Mouse (Mus musculus) heart, embryonic 11.5 days (tissue): ENCODE data around the gene Tead3. TPM values are rescaled to one million over a fixed set of nuclear protein-coding genes. Genes with fewer than 3 reads are reported as not detected.
A peak's percentile ranks its signal among the peaks of the same experiment; 100 is the strongest.
"Not testable (repeated sequence)": the region's sequence is repeated elsewhere in the genome, so short reads cannot be mapped to it uniquely, and the experiment has no call there.

Experiments
- ATAC-seq: fragments of 200-750 bp; cut with Nextera tagmentation; replicated peaks from 2 replicates; pipeline ENCODE4 v1.8.0; 2017; ENCODE audit warnings: moderate library complexity; ENCODE audit not compliant: insufficient number of reproducible peaks, low FRiP score, low TSS enrichment
- H3K27ac ChIP-seq: fragments of 300-500 bp; sonication (generic); 2 replicates; pipeline ENCODE4 v1.5.1; 2014; ENCODE audit warnings: mild to moderate bottlenecking, low read depth, low read length
- H3K27me3 ChIP-seq: fragments of 300-500 bp; sonication (generic); 2 replicates; pipeline ENCODE4 v1.6.1; 2014; ENCODE audit warnings: mild to moderate bottlenecking, low read length, mixed read lengths; ENCODE audit not compliant: control insufficient read depth, insufficient read depth
- H3K36me3 ChIP-seq: fragments of 300-500 bp; sonication (generic); 2 replicates; pipeline ENCODE4 v1.6.1; 2014; ENCODE audit warnings: mild to moderate bottlenecking, low read length, moderate library complexity, mixed read lengths; ENCODE audit not compliant: control insufficient read depth, insufficient read depth
- H3K4me1 ChIP-seq: fragments of 300-500 bp; sonication (generic); 2 replicates; pipeline ENCODE4 v1.6.1; 2014; ENCODE audit warnings: low read length; ENCODE audit not compliant: control insufficient read depth, insufficient read depth
- H3K4me2 ChIP-seq: fragments of 300-500 bp; sonication (generic); 2 replicates; pipeline ENCODE4 v1.6.1; 2014; ENCODE audit warnings: mild to moderate bottlenecking, moderate library complexity
- H3K4me3 ChIP-seq: fragments of 300-500 bp; sonication (generic); 2 replicates; pipeline ENCODE4 v1.5.1; 2014; ENCODE audit warnings: low read depth, low read length
- H3K9ac ChIP-seq: fragments of 300-500 bp; sonication (generic); 2 replicates; pipeline ENCODE4 v1.6.1; 2014; ENCODE audit warnings: mild to moderate bottlenecking, low read depth, low read length, moderate library complexity
- H3K9me3 ChIP-seq: fragments of 300-500 bp; sonication (generic); replicated peaks from 2 replicates; pipeline ENCODE4 v1.6.1; 2016; ENCODE audit warnings: low read length; ENCODE audit not compliant: control insufficient read depth
- WGBS: fragments of 180-500 bp; shearing (Covaris S2); extraction: QIAGEN DNeasy Blood & Tissue Kit; methylation state at CpG from one replicate; pipeline ENCODE4 v1.1.7; 2014; ENCODE audit not compliant: insufficient replicate concordance; 5-methylcytosine and 5-hydroxymethylcytosine counted together
- polyA plus RNA-seq: library from polyadenylated mRNA; unstranded; fragments of >200 nt; fragmentation: Nextera tagmentation; extraction: Ambion mirVana; gene quantifications from 2 replicates; pipeline ENCODE4 v1.2.1, GENCODE M21; 2014

Gene Tead3
- polyA plus RNA-seq, 1 experiment from 2014 or later: 7.5 TPM

GRCm38 (mm10) chr17:28330232-28330546, 20.4 kb downstream of the Tead3 start:
- peak overlapping the region; percentile 100 for H3K9ac ChIP-seq
- peak overlapping the region; percentile 97 for H3K4me3 ChIP-seq
- peaks cover 17% of the 10 kb centered on the region for H3K36me3 ChIP-seq
- no peaks in the 10 kb centered on the region for H3K9me3 ChIP-seq
- H3K4me2 ChIP-seq: peak overlapping the region; percentile 96
- ATAC-seq: no peak
- H3K4me1 ChIP-seq: peaks cover 38% of the 10 kb centered on the region
- 46% methylated on average over 2 of the region's 2 CpGs for WGBS
- H3K27me3 ChIP-seq: no peaks in the 10 kb centered on the region
- no peak overlapping the region for H3K27ac ChIP-seq

- peak overlapping the region; percentile 100 for H3K9ac ChIP-seq
- peaks cover 38% of the 10 kb centered on the region for H3K4me1 ChIP-seq
- peak overlapping the region; percentile 98 for H3K27ac ChIP-seq
- H3K27me3 ChIP-seq: no peaks in the 10 kb centered on the region
- peak overlapping the region; percentile 97 for H3K4me3 ChIP-seq
- peaks cover 17% of the 10 kb centered on the region for H3K36me3 ChIP-seq
- no peaks in the 10 kb centered on the region for H3K9me3 ChIP-seq
- ATAC-seq: no peak
- peak overlapping the region; percentile 96 for H3K4me2 ChIP-seq
- WGBS: 8% methylated on average over 4 of the region's 4 CpGs
Measured at GRCm38 (mm10) chr17:28329503-28330231, 20.9 kb downstream of the Tead3 start.

DNA sequence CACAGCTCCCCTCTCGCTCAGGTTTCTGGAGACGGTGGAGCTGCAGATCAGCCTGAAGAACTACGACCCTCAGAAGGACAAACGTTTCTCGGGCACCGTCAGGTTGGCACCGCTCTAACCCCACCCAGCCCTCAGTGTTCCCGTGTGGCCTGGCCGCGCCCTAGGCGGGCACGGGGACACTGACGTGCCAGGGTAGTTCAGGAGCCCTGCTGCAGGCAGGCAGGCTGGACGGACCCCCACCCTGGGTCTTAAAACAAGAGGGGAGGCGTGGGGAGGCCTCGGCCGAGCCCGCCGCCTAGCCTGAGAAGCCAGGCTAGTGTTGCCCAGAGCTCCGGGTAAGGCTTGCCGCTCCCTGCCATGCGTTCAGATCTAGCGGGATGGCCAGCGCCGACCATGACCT, 21.7 kb downstream of the Tead3 start:
- under 1% methylated on average over 25 of the region's 25 CpGs for WGBS
- peak overlapping the region; percentile 97 for H3K4me3 ChIP-seq
- H3K27ac ChIP-seq: peak overlapping the region; percentile 98
- 0 out of 2 replicates have a peak, but pooled peaks have one; percentile 2 for ATAC-seq
- peak overlapping the region; percentile 96 for H3K4me2 ChIP-seq
- H3K36me3 ChIP-seq: peaks cover 21% of the 10 kb centered on the region
- H3K9me3 ChIP-seq: no peaks in the 10 kb centered on the region
- peaks cover 34% of the 10 kb centered on the region for H3K4me1 ChIP-seq
- H3K27me3 ChIP-seq: no peaks in the 10 kb centered on the region
- H3K9ac ChIP-seq: peak overlapping the region; percentile 100

GRCm38 (mm10) chr17:28328366-28328928, 22.2 kb downstream of the Tead3 start, which contains the start of gene Rpl10a:
Rpl10a (plus strand) TSS chr17:28328471.
- Histone ChIP-seq H3K9ac (peak within 1 kb of the TSS; percentile 100), H3K4me1 (peaks cover 30% of the 10 kb centered on the region), H3K36me3 (peaks cover 21% of the 10 kb centered on the region), H3K4me2 (peak within 1 kb of the TSS; percentile 96), H3K4me3 (peak within 1 kb of the TSS; percentile 97), H3K27me3 (no peaks in the 10 kb centered on the region), H3K9me3 (no peaks in the 10 kb centered on the region), H3K27ac (peak within 1 kb of the TSS; percentile 98)
- under 1% methylated on average over 63 of the region's 67 CpGs for WGBS
- peak; percentile 79 for ATAC-seq

GRCm38 (mm10) chr17:28327673-28328325, 22.8 kb downstream of the Tead3 start:
- H3K36me3 ChIP-seq: peaks cover 18% of the 10 kb centered on the region
- peak overlapping the region; percentile 98 for H3K27ac ChIP-seq
- H3K4me1 ChIP-seq: peaks cover 23% of the 10 kb centered on the region

DNA sequence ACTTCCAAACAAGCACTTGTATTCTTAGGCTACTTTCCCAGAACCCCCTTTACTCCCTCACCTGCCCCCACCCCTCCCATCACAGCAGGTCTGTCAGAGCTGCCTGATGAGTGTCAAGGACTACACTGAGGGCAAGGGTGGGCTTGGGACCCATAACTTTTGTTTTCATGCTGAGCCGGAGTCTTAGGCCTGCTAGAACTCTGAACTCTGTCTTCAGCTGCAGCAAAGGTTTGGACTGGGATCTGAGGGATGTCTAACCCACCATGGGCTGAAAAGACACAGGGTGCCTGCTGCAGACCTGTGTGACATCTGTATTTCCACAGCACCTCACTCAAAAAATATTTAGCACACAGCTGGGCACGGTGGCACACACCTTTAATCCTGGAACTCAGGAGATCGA, 23.7 kb downstream of the Tead3 start:
- peaks cover 16% of the 10 kb centered on the region for H3K36me3 ChIP-seq
- no peak for ATAC-seq
- H3K9ac ChIP-seq: peak overlapping the region; percentile 68; the same call in 1 of the 2 replicates
- 80% methylated on average over 3 of the region's 3 CpGs for WGBS
- no peak overlapping the region for H3K27ac ChIP-seq
- peaks cover 18% of the 10 kb centered on the region for H3K4me1 ChIP-seq
- H3K27me3 ChIP-seq: no peaks in the 10 kb centered on the region
- no peak overlapping the region for H3K4me3 ChIP-seq
- H3K4me2 ChIP-seq: no peak overlapping the region
- H3K9me3 ChIP-seq: no peaks in the 10 kb centered on the region

More at GRCm38 (mm10) chr17:28327673-28328325, 22.8 kb downstream of the Tead3 start:
- peak overlapping the region; percentile 97 for H3K4me3 ChIP-seq
- H3K9me3 ChIP-seq: no peaks in the 10 kb centered on the region
- WGBS: 10% methylated on average over 22 of the region's 22 CpGs
- peak overlapping the region; percentile 96 for H3K4me2 ChIP-seq
- peak overlapping the region; percentile 68 for H3K9ac ChIP-seq
- no peaks in the 10 kb centered on the region for H3K27me3 ChIP-seq
- ATAC-seq: peak; percentile 24; the same call in 1 of the 2 replicates

DNA sequence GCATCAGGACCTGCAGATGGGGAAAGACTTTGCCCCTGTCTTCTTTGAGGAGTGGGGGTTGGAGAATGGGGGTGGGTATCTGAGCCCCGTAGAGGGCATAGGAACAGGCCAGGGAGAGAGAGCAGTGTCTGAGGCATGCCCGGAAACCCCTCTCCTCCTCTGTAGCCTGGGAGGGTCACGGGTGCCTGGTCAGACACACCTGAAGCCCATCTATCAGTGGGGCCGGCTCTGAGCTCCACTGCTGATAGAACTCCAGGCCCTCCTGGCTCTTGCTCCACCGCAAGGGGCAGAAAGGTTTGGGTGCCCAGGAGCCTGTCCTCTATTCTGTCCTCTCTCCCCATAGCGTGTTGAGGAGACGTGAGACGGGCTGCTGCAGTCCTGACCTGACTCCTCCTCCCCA, 24.9 kb downstream of the Tead3 start:
- no peak for ATAC-seq
- no peaks in the 10 kb centered on the region for H3K9me3 ChIP-seq
- no peaks in the 10 kb centered on the region for H3K27me3 ChIP-seq
- H3K36me3 ChIP-seq: peaks cover 13% of the 10 kb centered on the region
- no peak overlapping the region for H3K4me3 ChIP-seq
- H3K4me1 ChIP-seq: peaks cover 12% of the 10 kb centered on the region
- H3K4me2 ChIP-seq: no peak overlapping the region
- no peak overlapping the region for H3K9ac ChIP-seq
- no peak overlapping the region for H3K27ac ChIP-seq
- 89% methylated on average over 8 of the region's 8 CpGs for WGBS

GRCm38 (mm10) chr17:28324416-28324815, 26.2 kb downstream of the Tead3 start:
- H3K4me2 ChIP-seq, H3K27me3 ChIP-seq, H3K27ac ChIP-seq, H3K9ac ChIP-seq, ATAC-seq, H3K4me3 ChIP-seq, H3K9me3 ChIP-seq, H3K4me1 ChIP-seq: not testable (repeated sequence)
- peaks cover 11% of the 10 kb centered on the region for H3K36me3 ChIP-seq
- 97% methylated on average over 7 of the region's 7 CpGs for WGBS
